Mouse (Mus musculus): Measurements from ENCODE around the gene Ntng2.

Gene Ntng2

DNA sequence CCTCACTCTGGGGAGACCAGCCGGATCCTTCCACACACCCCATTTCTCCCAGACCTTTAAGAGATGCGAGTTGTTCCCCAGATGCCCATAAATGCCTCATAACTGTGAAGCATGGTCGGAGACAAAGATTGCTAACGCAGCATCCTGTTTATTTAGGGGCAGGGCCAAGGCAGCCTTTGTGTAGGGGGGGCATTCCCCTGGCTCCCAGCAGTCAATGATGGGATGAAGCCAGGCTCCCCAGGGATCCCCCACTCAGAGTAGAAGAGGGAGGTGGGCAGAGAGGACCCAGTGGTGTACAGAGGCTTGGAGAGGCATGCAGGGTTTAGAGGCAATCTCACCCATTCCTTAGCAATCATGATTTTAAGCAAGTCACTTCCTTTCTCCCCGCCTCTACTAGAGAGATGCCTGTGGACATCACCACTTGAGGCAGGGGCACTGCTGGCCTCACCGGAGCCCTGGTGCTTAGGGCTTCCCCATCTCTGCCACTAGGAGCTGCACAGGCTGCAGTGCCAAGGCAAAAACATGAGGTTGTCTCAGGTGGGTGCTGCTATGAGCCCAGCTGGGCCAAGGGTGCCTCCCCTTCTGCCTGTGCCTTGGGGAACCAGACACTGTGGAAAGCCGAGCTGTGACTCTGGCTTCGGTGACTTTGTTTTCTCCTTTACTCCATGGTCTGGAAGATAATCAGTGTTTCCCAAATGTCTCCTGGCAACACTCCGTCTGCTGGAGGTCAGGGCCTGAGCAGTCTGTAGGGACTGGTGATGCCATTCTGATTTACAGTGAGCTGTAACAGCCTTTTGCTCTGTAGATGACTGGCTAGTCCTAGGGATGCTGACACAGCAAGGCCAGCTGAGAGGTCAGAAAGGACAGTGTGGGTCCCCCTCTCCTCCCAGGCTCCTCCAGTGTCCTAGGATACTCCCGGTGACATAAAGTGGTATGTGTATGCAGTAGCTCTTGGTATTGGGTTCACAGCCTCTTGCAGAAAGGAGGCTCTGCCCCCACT, 61.3 kb downstream of the Ntng2 start:
- DNase-seq (ENCODE audit: low read depth): no peak

DNA sequence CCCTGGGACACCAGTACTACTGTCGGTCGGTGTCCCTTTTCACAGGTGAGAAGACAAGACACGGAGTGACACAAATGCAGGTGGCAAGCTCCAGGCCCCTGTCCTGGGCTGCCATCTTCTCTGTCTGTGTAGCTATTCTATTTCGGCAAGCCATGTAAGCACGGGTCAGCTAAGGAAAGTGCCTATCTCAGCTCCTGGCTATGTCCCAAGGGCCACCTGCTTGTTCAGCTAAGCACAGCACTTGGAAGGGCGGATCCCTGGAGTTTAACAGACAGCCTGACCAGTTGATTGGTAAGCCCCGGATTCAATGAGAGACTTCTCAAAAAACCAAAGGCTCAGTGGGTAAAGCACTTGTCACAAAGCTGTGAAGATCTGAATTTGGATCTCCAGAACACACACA, 62.4 kb downstream of the Ntng2 start:
- no peak for DNase-seq (ENCODE audit: low read depth)

DNA sequence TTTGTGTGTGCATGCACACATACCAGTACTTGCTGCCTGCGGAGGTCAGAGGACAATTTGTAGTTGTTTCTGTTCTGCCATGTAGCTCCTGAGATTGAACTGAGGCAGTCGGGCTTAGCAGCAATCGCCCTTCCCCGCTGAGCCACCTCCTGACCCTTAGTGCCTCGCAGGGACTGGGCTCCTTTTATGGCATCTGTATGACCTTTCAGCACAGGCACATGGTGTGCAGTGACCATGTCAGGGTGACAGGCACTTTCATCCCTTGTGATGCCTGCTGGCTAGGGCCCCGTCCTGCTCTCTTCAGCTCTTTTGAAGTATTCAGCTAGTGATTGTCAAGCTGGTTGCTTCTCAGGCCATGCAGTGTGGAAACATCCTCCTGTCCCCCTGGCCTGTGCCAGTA, 66.6 kb downstream of the Ntng2 start:
- DNase-seq (ENCODE audit: low read depth): no peak

DNA sequence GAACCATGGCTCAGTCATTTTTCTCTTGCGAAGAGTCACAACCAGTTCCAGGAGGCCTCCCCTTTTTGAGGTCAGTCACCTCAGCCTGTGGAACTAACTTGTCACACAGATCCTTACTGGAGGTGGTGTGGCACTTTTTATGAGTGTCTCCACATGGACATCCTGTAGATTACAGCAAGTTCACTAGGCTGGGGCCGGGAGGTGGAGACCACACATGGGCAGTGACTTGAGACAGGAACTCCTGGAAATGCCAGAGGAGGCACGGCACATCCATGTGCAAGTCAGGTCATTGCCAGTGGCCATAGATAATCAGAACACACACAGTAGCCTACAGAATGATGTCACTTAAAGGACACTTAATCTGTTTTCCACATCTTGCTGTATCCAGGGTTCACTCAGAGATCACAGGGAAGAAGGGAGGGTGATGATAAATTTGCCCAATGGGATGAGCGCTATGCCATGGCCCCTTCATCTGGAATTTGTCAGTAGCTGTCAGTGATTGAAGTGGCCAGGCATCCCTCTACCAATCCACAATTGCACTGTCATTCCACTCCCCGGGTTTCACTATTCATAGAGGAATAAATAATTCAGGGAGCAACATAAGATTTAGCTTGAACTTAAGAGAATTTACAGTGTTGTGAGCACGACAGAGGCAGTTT, 69.4 kb downstream of the Ntng2 start:
- DNase-seq (ENCODE audit: low read depth): no peak

DNA sequence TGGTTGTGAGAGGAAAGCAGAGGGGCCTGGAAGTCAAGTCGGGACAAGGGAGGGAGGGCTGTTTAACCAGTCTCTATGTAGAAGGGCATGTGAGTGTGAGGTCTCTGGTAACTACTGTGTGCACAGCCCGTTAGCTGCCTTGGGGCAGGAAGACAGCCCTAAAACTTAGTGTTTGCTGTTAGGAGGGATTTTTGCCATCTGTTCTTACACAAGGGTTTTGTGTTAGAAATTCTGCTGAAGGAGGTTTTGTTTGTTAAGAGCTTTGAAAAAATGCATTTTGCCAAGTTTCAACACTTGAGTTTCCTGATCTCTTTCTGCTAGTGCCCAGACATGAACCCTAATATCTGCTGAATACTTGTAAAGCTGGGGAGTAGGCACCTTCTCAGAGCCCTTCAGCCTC, 71.7 kb downstream of the Ntng2 start:
- no peak for DNase-seq (ENCODE audit: low read depth)

DNA sequence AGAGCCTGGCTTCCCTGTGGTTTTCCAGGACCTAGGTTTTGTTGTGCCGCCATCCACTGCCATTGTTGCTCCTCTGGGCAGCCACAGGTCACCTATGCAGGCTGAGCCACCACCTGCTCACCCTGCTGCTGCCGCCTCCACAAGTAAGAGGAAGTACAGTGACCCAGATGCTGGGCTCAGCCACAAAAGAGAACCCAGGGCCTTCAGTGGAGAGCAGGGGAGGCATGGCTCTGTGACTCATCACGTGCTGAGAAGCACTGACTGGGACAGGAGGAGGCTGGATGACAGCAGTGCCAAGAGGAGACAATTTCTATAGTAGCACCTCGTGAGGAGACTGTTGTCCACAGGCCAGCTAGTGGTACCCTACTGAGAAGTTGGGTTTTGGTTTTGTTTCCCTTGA, 73.0 kb downstream of the Ntng2 start:
- DNase-seq (ENCODE audit: low read depth): peak; percentile 30

DNA sequence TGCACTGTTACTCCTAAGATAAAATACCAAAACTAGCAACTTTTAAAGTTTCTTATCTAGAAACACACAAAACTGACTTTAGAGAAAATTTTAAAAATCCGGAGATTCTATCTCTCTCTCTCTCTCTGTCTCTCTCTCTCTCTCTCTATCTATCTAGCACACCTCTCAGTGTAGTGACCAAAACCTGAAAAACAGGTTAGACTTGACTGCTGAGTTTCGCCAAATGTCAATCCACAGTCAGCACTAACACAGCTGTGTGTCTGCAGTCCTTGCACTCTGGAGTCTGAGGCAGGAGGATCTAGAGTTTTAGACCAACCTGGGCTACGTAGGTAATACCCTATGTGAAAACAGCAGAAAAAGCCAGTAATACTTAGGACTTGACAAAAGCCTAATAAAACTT, 77.9 kb downstream of the Ntng2 start:
- DNase-seq (ENCODE audit: low read depth): no peak

DNA sequence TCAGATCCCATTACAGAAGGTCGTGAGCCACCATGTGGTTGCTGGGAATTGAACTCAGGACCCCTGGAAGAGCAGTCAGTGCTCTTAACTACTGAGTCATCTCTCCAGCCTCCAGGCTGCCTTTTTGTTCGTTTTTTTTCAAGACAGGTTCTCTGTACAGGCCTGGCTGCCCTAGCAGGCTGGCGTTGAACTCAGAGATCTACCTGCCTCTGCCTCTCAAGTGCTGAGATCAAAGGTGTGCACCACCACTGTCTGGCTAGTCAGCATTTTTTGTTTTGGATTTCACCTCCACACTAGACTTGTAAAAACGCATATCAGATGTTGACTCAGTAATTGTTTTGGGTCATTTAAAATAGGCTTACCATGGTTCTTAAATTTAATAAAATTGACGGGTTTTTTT, 84.7 kb downstream of the Ntng2 start:
- DNase-seq (ENCODE audit: low read depth): no peak

DNA sequence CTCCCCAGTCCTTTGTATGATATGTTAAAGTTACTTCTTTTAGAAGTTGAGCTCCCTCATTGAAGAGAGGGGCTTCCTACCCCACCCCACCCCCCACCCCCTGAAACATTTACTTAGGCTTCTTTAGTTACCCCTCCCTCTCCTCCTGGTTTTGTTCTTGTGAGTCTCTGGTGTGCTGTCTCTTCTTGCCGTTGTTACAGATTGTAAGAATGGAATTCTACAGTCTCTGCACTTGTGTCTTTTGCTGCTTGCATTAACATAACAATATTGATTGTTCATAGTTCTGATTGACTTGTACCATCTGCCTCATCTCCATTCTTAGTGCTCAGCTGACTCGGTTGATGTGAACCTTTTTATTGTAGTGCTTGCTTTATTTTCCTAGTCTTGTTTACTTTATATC, 100.9 kb downstream of the Ntng2 start:
- no peak for DNase-seq (ENCODE audit: low read depth)
